Mouse (Mus musculus) hindbrain, embryonic 10.5 days (tissue): ENCODE measurements at regions not wholly inside any gene's neighbourhood (a gene's known extent, or its start where the extent isn't known, plus 50 kb on each side); places are given as distances from the start of the nearest gene placed in this dataset.

ENCODE experiments used
- DNase-seq: peaks from one replicate; pipeline ENCODE4 v3.0.0-alpha.2; 2017; ENCODE audit warnings: low spot score
- H3K27ac ChIP-seq: fragments of 300-500 bp; sonication (generic); 2 replicates; pipeline ENCODE4 v1.5.1; 2016; ENCODE audit warnings: mild to moderate bottlenecking, moderate library complexity
- H3K27me3 ChIP-seq: fragments of 300-500 bp; sonication (generic); 2 replicates; pipeline ENCODE4 v1.6.1; 2016; ENCODE audit warnings: mild to moderate bottlenecking; ENCODE audit not compliant: poor library complexity, insufficient read depth, severe bottlenecking
- H3K36me3 ChIP-seq: fragments of 300-500 bp; sonication (generic); 2 replicates; pipeline ENCODE4 v1.6.1; 2016; ENCODE audit warnings: mild to moderate bottlenecking, moderate library complexity
- H3K4me1 ChIP-seq: fragments of 300-500 bp; sonication (generic); replicated peaks from 2 replicates; pipeline ENCODE4 v1.6.1; 2016; ENCODE audit warnings: mild to moderate bottlenecking
- H3K4me3 ChIP-seq: fragments of 300-500 bp; sonication (generic); 2 replicates; pipeline ENCODE4 v1.5.1; 2016; ENCODE audit warnings: mild to moderate bottlenecking, moderate library complexity
- H3K9me3 ChIP-seq: fragments of 300-500 bp; sonication (generic); 2 replicates; pipeline ENCODE4 v1.6.1; 2016; ENCODE audit warnings: mild to moderate bottlenecking, moderate library complexity
- WGBS: fragments of 180-500 bp; shearing (Covaris S2); methylation state at CpG from one replicate; pipeline ENCODE4 v1.1.7; 2016; 5-methylcytosine and 5-hydroxymethylcytosine counted together

GRCm38 (mm10) chr15:36373900-36374611, 633.5 kb downstream of the Zfp706 start:
- Histone ChIP-seq H3K27ac (peak overlapping the region; percentile 81), H3K4me3 (peak overlapping the region; percentile 56), H3K36me3 (no peaks in the 10 kb centered on the region), H3K4me1 (peaks cover 23% of the 10 kb centered on the region), H3K27me3 (peaks cover 35% of the 10 kb centered on the region), H3K9me3 (no peaks in the 10 kb centered on the region)
- peak; percentile 22 for DNase-seq
- WGBS = 4% methylated on average over 11 of the region's 11 CpGs

- peaks cover 23% of the 10 kb centered on the region for H3K4me1 ChIP-seq
- no peaks in the 10 kb centered on the region for H3K9me3 ChIP-seq
- no peak overlapping the region for H3K4me3 ChIP-seq
- H3K27ac ChIP-seq = no peak overlapping the region
- 59% methylated on average over 3 of the region's 3 CpGs for WGBS
- no peak for DNase-seq
- peaks cover 34% of the 10 kb centered on the region for H3K27me3 ChIP-seq
- no peaks in the 10 kb centered on the region for H3K36me3 ChIP-seq
Observed at GRCm38 (mm10) chr15:36373481-36373880, 634.1 kb downstream of the Zfp706 start.

GRCm38 (mm10) chr15:36371382-36371781, 636.2 kb downstream of the Zfp706 start:
- H3K4me1 ChIP-seq = peaks cover 23% of the 10 kb centered on the region
- no peak for DNase-seq
- peaks cover 28% of the 10 kb centered on the region for H3K27me3 ChIP-seq
- H3K4me3 ChIP-seq = no peak overlapping the region
- no peaks in the 10 kb centered on the region for H3K9me3 ChIP-seq
- no peak overlapping the region for H3K27ac ChIP-seq
- H3K36me3 ChIP-seq = no peaks in the 10 kb centered on the region

GRCm38 (mm10) chr15:36370906-36371305, 636.7 kb downstream of the Zfp706 start:
- no peaks in the 10 kb centered on the region for H3K36me3 ChIP-seq
- H3K4me1 ChIP-seq = peaks cover 23% of the 10 kb centered on the region
- 83% methylated on average over 4 of the region's 4 CpGs for WGBS
- H3K9me3 ChIP-seq = no peaks in the 10 kb centered on the region
- no peak for DNase-seq
- H3K27ac ChIP-seq = no peak overlapping the region
- H3K4me3 ChIP-seq = no peak overlapping the region
- peaks cover 28% of the 10 kb centered on the region for H3K27me3 ChIP-seq

GRCm38 (mm10) chr15:36367296-36367695, 640.3 kb downstream of the Zfp706 start:
- no peak for DNase-seq
- Histone ChIP-seq H3K4me3 (no peak overlapping the region), H3K9me3 (no peaks in the 10 kb centered on the region), H3K27ac (no peak overlapping the region), H3K4me1 (no peaks in the 10 kb centered on the region), H3K36me3 (no peaks in the 10 kb centered on the region), H3K27me3 (no peaks in the 10 kb centered on the region)

GRCm38 (mm10) chr15:36364757-36365156, 642.8 kb downstream of the Zfp706 start:
- H3K4me1 ChIP-seq = peaks cover 14% of the 10 kb centered on the region
- no peaks in the 10 kb centered on the region for H3K27me3 ChIP-seq
- H3K4me3 ChIP-seq = no peak overlapping the region
- H3K27ac ChIP-seq = no peak overlapping the region
- H3K36me3 ChIP-seq = no peaks in the 10 kb centered on the region
- no peak for DNase-seq
- no peaks in the 10 kb centered on the region for H3K9me3 ChIP-seq

GRCm38 (mm10) chr15:36364062-36364461, 643.5 kb downstream of the Zfp706 start:
- no peak overlapping the region for H3K4me3 ChIP-seq
- H3K4me1 ChIP-seq = peaks cover 14% of the 10 kb centered on the region
- WGBS = 82% methylated on average over 5 of the region's 5 CpGs
- no peaks in the 10 kb centered on the region for H3K27me3 ChIP-seq
- no peak overlapping the region for H3K27ac ChIP-seq
- no peak for DNase-seq
- H3K36me3 ChIP-seq = no peaks in the 10 kb centered on the region
- H3K9me3 ChIP-seq = no peaks in the 10 kb centered on the region

- no peak for DNase-seq
- 66% methylated on average over 4 of the region's 4 CpGs for WGBS
Observed at GRCm38 (mm10) chr15:36362911-36363565, 644.5 kb downstream of the Zfp706 start.

GRCm38 (mm10) chr15:36361522-36362148, 645.9 kb downstream of the Zfp706 start:
- no peaks in the 10 kb centered on the region for H3K27me3 ChIP-seq
- no peak overlapping the region for H3K4me3 ChIP-seq
- H3K9me3 ChIP-seq = no peaks in the 10 kb centered on the region
- H3K4me1 ChIP-seq = peaks cover 14% of the 10 kb centered on the region
- WGBS = 63% methylated on average over 7 of the region's 7 CpGs
- no peak for DNase-seq
- H3K27ac ChIP-seq = peak overlapping the region; percentile 40; the same call in 1 of the 2 replicates
- no peaks in the 10 kb centered on the region for H3K36me3 ChIP-seq

More at GRCm38 (mm10) chr15:36362911-36363565, 644.5 kb downstream of the Zfp706 start:
- Histone ChIP-seq H3K9me3 (no peaks in the 10 kb centered on the region), H3K4me3 (no peak overlapping the region), H3K27me3 (no peaks in the 10 kb centered on the region), H3K4me1 (peaks cover 14% of the 10 kb centered on the region), H3K36me3 (no peaks in the 10 kb centered on the region), H3K27ac (no peak overlapping the region)

GRCm38 (mm10) chr15:36360694-36361521, 646.7 kb downstream of the Zfp706 start:
- Histone ChIP-seq H3K27me3 (no peaks in the 10 kb centered on the region), H3K9me3 (no peaks in the 10 kb centered on the region), H3K4me3 (no peak overlapping the region), H3K36me3 (no peaks in the 10 kb centered on the region), H3K27ac (peak overlapping the region; percentile 40; the same call in 1 of the 2 replicates), H3K4me1 (peaks cover 14% of the 10 kb centered on the region)
- DNase-seq = no peak
- WGBS = 76% methylated on average over 14 of the region's 14 CpGs

- no peak overlapping the region for H3K27ac ChIP-seq
- 94% methylated on average over 9 of the region's 9 CpGs for WGBS
- no peaks in the 10 kb centered on the region for H3K36me3 ChIP-seq
- no peak for DNase-seq
- no peaks in the 10 kb centered on the region for H3K27me3 ChIP-seq
- no peaks in the 10 kb centered on the region for H3K9me3 ChIP-seq
- H3K4me1 ChIP-seq = peaks cover 3% of the 10 kb centered on the region
- H3K4me3 ChIP-seq = no peak overlapping the region
Observed at GRCm38 (mm10) chr15:36355851-36356250, 651.7 kb downstream of the Zfp706 start.

GRCm38 (mm10) chr15:36354545-36354944, 653.0 kb downstream of the Zfp706 start:
- WGBS = 87% methylated on average over 6 of the region's 6 CpGs
- no peaks in the 10 kb centered on the region for H3K36me3 ChIP-seq
- H3K4me1 ChIP-seq = no peaks in the 10 kb centered on the region
- H3K27ac ChIP-seq = no peak overlapping the region
- no peak overlapping the region for H3K4me3 ChIP-seq
- DNase-seq = no peak
- H3K27me3 ChIP-seq = no peaks in the 10 kb centered on the region
- no peaks in the 10 kb centered on the region for H3K9me3 ChIP-seq
